Mouse (Mus musculus) heart, embryonic 16.5 days (tissue): ENCODE results near the gene Aimp1. TPM values are rescaled to one million over a fixed set of nuclear protein-coding genes. Genes with fewer than 3 reads are reported as not detected.

Source experiments
- ATAC-seq: fragments of 200-750 bp; cut with Nextera tagmentation; replicated peaks from 2 replicates; pipeline ENCODE4 v1.8.0; 2017; ENCODE audit warnings: moderate number of reproducible peaks; ENCODE audit not compliant: insufficient read depth, low FRiP score; ENCODE audit errors: extremely low read depth
- H3K27ac ChIP-seq: fragments of 300-500 bp; sonication (generic); 2 replicates; pipeline ENCODE4 v1.5.1; 2014; ENCODE audit warnings: mild to moderate bottlenecking, low read length, control low read depth, moderate library complexity
- H3K27me3 ChIP-seq: fragments of 300-500 bp; sonication (generic); 2 replicates; pipeline ENCODE4 v1.6.1; 2014; ENCODE audit warnings: low read length, mixed read lengths; ENCODE audit not compliant: control insufficient read depth, insufficient read depth
- H3K36me3 ChIP-seq: fragments of 300-500 bp; sonication (generic); 2 replicates; pipeline ENCODE4 v1.6.1; 2014; ENCODE audit not compliant: control insufficient read depth, insufficient read depth
- H3K4me1 ChIP-seq: fragments of 300-500 bp; sonication (generic); 2 replicates; pipeline ENCODE4 v1.6.1; 2014; ENCODE audit warnings: low read length, mixed read lengths; ENCODE audit not compliant: control insufficient read depth, insufficient read depth
- H3K4me2 ChIP-seq: fragments of 300-500 bp; sonication (generic); 2 replicates; pipeline ENCODE4 v1.6.1; 2014; ENCODE audit warnings: low read depth, mild to moderate bottlenecking, control low read depth, low read length
- H3K4me3 ChIP-seq: fragments of 300-500 bp; sonication (generic); 2 replicates; pipeline ENCODE4 v1.5.1; 2014; ENCODE audit warnings: mild to moderate bottlenecking, control low read depth, low read length
- H3K9ac ChIP-seq: fragments of 300-500 bp; sonication (generic); 2 replicates; pipeline ENCODE4 v1.6.1; 2014; ENCODE audit warnings: low read length, control low read depth
- H3K9me3 ChIP-seq: fragments of 300-500 bp; sonication (generic); replicated peaks from 2 replicates; pipeline ENCODE4 v1.6.1; 2016; ENCODE audit warnings: low read length; ENCODE audit not compliant: control insufficient read depth
- WGBS: fragments of 180-500 bp; shearing (Covaris S2); extraction: QIAGEN DNeasy Blood & Tissue Kit; methylation state at CpG from one replicate; pipeline ENCODE4 v1.1.7; 2014; 5-methylcytosine and 5-hydroxymethylcytosine counted together
- polyA plus RNA-seq: library from polyadenylated mRNA; unstranded; fragments of >200 nt; fragmentation: Nextera tagmentation; extraction: Ambion mirVana; gene quantifications from 2 replicates; pipeline ENCODE4 v1.2.1, GENCODE M21; 2015

Gene Aimp1
- polyA plus RNA-seq, 1 experiment from 2014 or later: 59.9 TPM

DNA sequence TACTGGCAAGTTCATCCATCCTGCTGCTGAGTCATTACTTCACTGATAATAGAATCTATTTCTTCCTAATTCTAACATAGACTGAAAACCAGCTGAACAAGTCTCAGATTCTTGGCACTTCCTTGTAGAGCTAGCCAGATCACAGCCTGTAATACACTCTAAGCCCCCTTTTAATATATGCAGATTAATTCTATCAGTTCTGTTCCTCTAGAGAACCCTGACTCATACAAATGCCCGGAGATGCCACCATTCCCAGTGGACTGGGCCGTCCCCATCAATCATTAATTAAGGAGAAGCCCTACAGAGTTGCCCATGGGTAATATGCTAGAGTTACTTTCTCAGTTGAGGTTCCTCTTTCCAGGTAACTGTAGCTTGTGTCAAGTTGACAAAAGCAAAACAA is 28.2 kb downstream of the Aimp1 start:
- H3K9me3 ChIP-seq: no peaks in the 10 kb centered on the region
- WGBS: 84% methylated on average over 2 of the region's 2 CpGs
- H3K27ac ChIP-seq: no peak overlapping the region
- H3K4me2 ChIP-seq: no peak overlapping the region
- no peak for ATAC-seq
- H3K36me3 ChIP-seq: peaks cover 16% of the 10 kb centered on the region
- no peak overlapping the region for H3K9ac ChIP-seq
- H3K4me1 ChIP-seq: no peaks in the 10 kb centered on the region
- H3K27me3 ChIP-seq: no peaks in the 10 kb centered on the region
- H3K4me3 ChIP-seq: no peak overlapping the region

DNA sequence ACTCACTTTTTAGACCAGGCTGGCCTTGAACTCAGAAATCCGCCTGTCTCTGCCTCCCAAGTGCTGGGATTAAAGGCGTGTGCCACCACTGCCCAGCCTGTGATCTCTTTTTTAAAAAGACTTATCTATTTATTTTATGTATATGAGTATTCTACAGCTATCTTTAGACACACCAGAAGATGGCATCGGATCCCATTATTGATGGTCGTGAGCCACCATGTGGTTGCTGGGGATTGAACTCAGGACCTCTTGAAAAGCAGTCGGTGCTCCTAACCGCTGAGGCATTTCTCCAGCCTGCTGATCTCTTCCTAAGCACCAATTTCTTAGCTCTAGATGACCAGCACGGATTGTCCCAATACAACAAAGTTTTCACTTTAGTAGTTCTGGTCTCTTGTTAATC is 30.2 kb downstream of the Aimp1 start:
- Histone ChIP-seq H3K9me3 (no peaks in the 10 kb centered on the region), H3K4me3 (no peak overlapping the region), H3K27ac (no peak overlapping the region), H3K4me2 (no peak overlapping the region), H3K36me3 (peaks cover 2% of the 10 kb centered on the region; the same call in 1 of the 2 replicates), H3K4me1 (no peaks in the 10 kb centered on the region), H3K9ac (no peak overlapping the region), H3K27me3 (no peaks in the 10 kb centered on the region)
- WGBS: 88% methylated on average over 7 of the region's 7 CpGs
- no peak for ATAC-seq

DNA sequence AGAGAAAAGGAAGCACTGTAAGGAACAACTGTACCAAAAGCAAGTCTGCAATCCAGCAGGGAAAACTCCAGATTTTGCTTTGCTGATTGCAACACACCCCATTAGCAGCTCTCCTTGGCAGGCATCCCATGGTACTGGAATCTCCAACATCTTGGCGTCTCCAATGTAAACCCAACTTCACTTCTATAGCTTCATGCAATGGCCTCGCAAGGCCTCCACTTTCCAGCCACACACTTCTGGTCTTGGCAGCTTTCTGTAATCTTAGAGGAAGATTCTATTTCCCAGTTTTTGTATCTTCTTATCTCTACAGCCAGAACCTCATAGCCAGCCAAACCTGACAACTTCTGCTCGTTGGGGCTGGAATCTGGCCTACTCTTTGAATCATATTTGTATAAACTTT is 32.4 kb downstream of the Aimp1 start:
- no peak for ATAC-seq
- no peak overlapping the region for H3K27ac ChIP-seq

DNA sequence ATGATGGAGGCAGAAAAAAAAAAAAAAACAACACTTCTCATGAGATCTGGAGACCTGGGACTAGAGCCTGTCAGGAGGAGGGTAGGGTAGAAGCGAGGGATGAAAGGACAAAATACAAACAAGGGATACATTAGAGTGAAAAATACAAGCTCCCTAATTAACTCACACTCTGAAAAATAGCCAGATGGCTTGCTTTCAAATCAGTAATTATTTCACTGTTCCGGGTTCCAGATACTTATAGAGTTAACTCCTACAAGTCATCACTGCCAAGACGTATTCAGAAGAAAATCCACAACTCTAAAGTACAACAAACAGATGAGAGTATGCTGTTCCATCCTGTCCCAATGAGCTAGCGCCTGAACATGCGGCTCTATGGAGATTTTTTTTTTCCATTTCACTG is 34.0 kb downstream of the Aimp1 start:
- Histone ChIP-seq H3K4me2 (no peak overlapping the region), H3K27ac (no peak overlapping the region), H3K9ac (no peak overlapping the region), H3K4me1 (no peaks in the 10 kb centered on the region), H3K9me3 (no peaks in the 10 kb centered on the region), H3K36me3 (no peaks in the 10 kb centered on the region), H3K4me3 (no peak overlapping the region), H3K27me3 (no peaks in the 10 kb centered on the region)
- ATAC-seq: no peak
- WGBS: 66% methylated on average over 5 of the region's 5 CpGs

More for the DNA sequence above, 32.4 kb downstream of the Aimp1 start:
- no peaks in the 10 kb centered on the region for H3K4me1 ChIP-seq
- H3K9me3 ChIP-seq: no peaks in the 10 kb centered on the region
- no peak overlapping the region for H3K4me3 ChIP-seq
- no peaks in the 10 kb centered on the region for H3K36me3 ChIP-seq
- no peak overlapping the region for H3K4me2 ChIP-seq
- no peaks in the 10 kb centered on the region for H3K27me3 ChIP-seq
- H3K9ac ChIP-seq: no peak overlapping the region
- 65% methylated on average over 3 of the region's 3 CpGs for WGBS

DNA sequence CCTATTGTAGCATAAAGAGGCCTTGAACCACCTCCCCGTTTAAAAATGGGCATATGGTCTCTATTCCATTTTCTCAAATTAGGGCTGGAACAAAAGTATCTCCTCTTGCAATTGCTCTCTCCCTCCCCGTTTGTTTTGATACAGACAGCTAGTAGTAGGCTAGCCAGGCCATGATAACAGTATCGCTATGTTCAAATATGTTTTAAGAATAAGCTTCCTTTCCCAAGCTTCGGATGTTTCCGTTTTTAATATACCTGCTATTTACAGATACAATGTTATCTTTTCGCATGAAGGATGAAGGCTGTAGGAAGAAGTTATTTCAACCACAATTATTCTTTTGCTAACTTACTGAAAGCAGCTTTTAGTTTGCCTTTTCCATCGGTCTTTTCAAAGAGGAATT is 34.8 kb downstream of the Aimp1 start:
- 76% methylated on average over 7 of the region's 7 CpGs for WGBS
- no peak for ATAC-seq
- H3K4me1 ChIP-seq: no peaks in the 10 kb centered on the region
- H3K4me2 ChIP-seq: no peak overlapping the region
- H3K9ac ChIP-seq: no peak overlapping the region
- no peaks in the 10 kb centered on the region for H3K9me3 ChIP-seq
- no peak overlapping the region for H3K4me3 ChIP-seq
- no peaks in the 10 kb centered on the region for H3K27me3 ChIP-seq
- H3K36me3 ChIP-seq: no peaks in the 10 kb centered on the region
- no peak overlapping the region for H3K27ac ChIP-seq

DNA sequence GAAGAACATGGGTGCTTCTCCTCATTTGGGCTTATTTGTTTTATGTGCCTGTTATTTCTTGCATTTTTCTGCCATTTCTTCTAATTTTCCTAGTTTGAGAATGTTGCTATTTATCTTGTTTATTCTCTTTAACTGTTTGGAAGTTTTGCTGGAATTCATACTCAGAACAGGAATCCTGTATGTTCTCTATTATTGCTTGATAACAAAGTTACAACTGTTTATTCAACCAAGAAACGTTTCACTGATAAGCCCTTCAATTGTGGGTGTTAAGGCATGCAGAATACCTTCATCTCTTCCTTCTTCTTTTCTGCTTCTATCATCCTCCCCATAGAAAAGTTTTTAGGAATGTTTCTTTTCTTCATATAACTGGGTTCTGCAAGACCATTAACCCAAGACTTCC is 37.4 kb downstream of the Aimp1 start:
- no peaks in the 10 kb centered on the region for H3K4me1 ChIP-seq
- no peak overlapping the region for H3K4me3 ChIP-seq
- no peak overlapping the region for H3K27ac ChIP-seq
- H3K27me3 ChIP-seq: no peaks in the 10 kb centered on the region
- H3K9ac ChIP-seq: no peak overlapping the region
- no peak overlapping the region for H3K4me2 ChIP-seq
- no peaks in the 10 kb centered on the region for H3K36me3 ChIP-seq
- no peaks in the 10 kb centered on the region for H3K9me3 ChIP-seq
- no peak for ATAC-seq
- WGBS: 31% methylated on average over 1 of the region's 1 CpGs

DNA sequence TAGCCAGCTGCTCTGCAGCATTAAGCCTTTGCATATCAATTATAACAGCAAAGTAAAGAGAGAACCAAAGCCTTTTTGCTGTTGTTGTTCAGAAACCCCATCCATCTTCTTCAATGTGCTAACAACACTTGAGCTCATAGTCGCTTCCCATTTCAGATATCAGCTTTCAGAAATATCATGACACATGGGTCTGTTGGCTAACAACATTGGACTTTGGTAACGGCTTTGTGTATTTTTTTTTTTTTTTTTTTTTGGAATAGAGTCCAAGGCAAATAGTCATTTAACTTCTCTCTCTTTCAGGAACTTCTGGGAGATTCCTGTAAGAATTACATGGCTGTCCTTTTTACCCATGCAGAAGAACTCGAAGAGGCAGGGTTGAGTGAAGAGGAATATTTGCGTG is 40.1 kb downstream of the Aimp1 start:
- 68% methylated on average over 4 of the region's 4 CpGs for WGBS
- H3K4me3 ChIP-seq: no peak overlapping the region
- H3K9me3 ChIP-seq: no peaks in the 10 kb centered on the region
- no peaks in the 10 kb centered on the region for H3K27me3 ChIP-seq
- no peak overlapping the region for H3K27ac ChIP-seq
- ATAC-seq: no peak
- no peak overlapping the region for H3K4me2 ChIP-seq
- H3K36me3 ChIP-seq: no peaks in the 10 kb centered on the region
- no peaks in the 10 kb centered on the region for H3K4me1 ChIP-seq
- no peak overlapping the region for H3K9ac ChIP-seq

DNA sequence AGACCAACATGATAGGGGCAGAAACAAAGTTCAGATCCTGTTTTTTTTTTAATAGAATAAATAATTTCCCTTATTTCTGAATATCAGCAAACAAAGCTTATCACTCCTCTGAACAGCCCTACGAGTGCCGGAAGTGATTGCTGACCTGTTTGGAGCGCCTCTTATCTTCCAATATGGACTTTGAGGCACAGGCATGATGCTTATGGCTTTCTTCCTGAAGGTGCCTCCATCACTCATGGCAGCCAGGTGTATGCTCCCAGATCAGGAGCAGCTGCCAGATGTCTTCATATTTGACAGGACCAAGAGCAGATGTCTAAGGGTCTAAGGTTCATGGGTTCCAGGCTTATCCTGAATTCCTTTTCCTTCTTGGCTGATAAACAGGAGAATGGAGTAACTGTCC is 47.1 kb downstream of the Aimp1 start:
- H3K36me3 ChIP-seq: no peaks in the 10 kb centered on the region
- H3K4me3 ChIP-seq: no peak overlapping the region
- H3K27ac ChIP-seq: no peak overlapping the region
- no peaks in the 10 kb centered on the region for H3K9me3 ChIP-seq
- no peak overlapping the region for H3K9ac ChIP-seq
- no peaks in the 10 kb centered on the region for H3K27me3 ChIP-seq
- H3K4me2 ChIP-seq: no peak overlapping the region
- ATAC-seq: no peak
- whole genome bisulfite sequencing: 70% methylated on average over 3 of the region's 3 CpGs
- no peaks in the 10 kb centered on the region for H3K4me1 ChIP-seq

DNA sequence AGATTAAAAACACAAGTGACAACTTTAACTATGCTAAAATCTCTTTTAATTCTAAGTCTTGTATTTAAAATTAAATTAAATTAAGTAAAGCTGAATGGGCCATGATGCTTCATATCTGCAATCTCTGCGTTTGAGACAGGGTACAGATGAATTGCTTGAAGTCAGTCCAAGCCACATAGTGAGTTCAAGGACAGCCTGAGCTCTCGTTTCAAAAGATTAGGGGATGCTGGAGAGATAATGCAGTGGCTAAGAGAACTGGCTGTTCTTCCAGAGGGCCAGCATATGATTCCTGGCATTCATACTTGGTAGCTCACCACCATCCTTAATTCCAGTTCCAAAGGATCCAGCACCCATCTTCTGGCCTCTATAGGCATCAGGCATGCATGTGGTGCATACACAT is 50.9 kb downstream of the Aimp1 start:
- no peak overlapping the region for H3K9ac ChIP-seq
- H3K9me3 ChIP-seq: no peaks in the 10 kb centered on the region
- ATAC-seq: no peak
- no peaks in the 10 kb centered on the region for H3K36me3 ChIP-seq
- no peak overlapping the region for H3K27ac ChIP-seq
- H3K4me3 ChIP-seq: no peak overlapping the region
- H3K4me1 ChIP-seq: no peaks in the 10 kb centered on the region
- WGBS: 58% methylated on average over 2 of the region's 2 CpGs
- no peaks in the 10 kb centered on the region for H3K27me3 ChIP-seq
- H3K4me2 ChIP-seq: no peak overlapping the region
